Mouse (Mus musculus) sigmoid colon, adult 10 weeks (tissue): ENCODE measurements around the gene Gpr50. TPM values are rescaled to one million over a fixed set of nuclear protein-coding genes. Genes with fewer than 3 reads are reported as not detected.

ENCODE experiments used
- polyA plus RNA-seq: library from polyadenylated mRNA; stranded (reverse); fragments of 350-450 nt; fragmentation: Illumina TruSeq; extraction: RNeasy Lipid Tissue Mini Kit (QIAGEN cat#74804); gene quantifications from one replicate; pipeline ENCODE4 v1.2.3, GENCODE M21; 2014; ENCODE audit warnings: low read depth, low replicate concordance

The Gpr50 gene
- polyA plus RNA-seq, result not detected

DNA sequence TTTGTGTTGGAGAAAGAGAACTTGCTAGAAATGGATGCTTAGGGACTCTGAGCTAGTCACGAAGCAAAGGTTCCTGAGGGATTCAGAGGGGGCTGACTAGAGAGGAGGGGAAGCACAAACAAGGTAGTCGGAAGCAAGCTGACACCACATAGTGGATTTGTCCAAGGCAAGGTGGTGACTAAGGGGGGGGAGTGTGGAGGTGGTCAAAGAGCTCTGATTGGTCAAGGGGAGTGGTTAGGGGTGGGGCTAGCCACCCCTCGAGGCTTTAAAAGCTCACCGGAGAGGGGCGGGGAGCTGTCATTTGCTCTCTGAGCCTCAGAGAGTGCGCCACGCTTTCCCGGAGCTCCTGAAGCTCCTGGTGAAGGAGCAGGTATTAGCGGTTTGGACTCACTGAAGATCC is at the start of gene Gpr50:
Gpr50 (plus strand) TSS at position 294 of the 400 bp plus-strand sequence.

Other genes starting within 250 kb of the Gpr50 start
- gene Cd99l2, start 170.8 kb upstream of the Gpr50 start, polyA plus RNA-seq, result 15.7 TPM
- 136 TPM for gene Hmgb3, start 107.7 kb upstream of the Gpr50 start, polyA plus RNA-seq
- 79.9 TPM for gene Vma21, start 152.3 kb downstream of the Gpr50 start, polyA plus RNA-seq